Mouse (Mus musculus) erythroblast, adult 5-6 weeks (primary cell): ENCODE data around the gene Npas3. TPM values are rescaled to one million over a fixed set of nuclear protein-coding genes. Genes with fewer than 3 reads are reported as not detected.

Source experiments
- ATAC-seq: replicated peaks from 2 replicates; pipeline ENCODE4 v1.8.0; 2016; ENCODE audit warnings: moderate number of reproducible peaks, mild to moderate bottlenecking, moderate TSS enrichment, inconsistent platforms; ENCODE audit not compliant: poor library complexity, low FRiP score, severe bottlenecking
- total RNA-seq, 2 experiments: library from RNA; stranded (forward) in 1 of 2; stranded (reverse) in 1 of 2; fragments of 150-400 nt in 1 of 2; fragments of 200-764, 138-1000 nt in 1 of 2; gene quantifications; 2 replicates each; pipeline versions ENCODE4 v1.2.3 to v1.2.4; 2015 to 2017; ENCODE audit warnings: low replicate concordance in 2 of 2

The Npas3 gene
- total RNA-seq, 2 experiments from 2014 or later = not detected

GRCm38 (mm10) chr12:53908761-53909160, 660.3 kb downstream of the Npas3 start:
- ATAC-seq = no peak

GRCm38 (mm10) chr12:53910192-53910591, 661.7 kb downstream of the Npas3 start:
- ATAC-seq = no peak

DNA sequence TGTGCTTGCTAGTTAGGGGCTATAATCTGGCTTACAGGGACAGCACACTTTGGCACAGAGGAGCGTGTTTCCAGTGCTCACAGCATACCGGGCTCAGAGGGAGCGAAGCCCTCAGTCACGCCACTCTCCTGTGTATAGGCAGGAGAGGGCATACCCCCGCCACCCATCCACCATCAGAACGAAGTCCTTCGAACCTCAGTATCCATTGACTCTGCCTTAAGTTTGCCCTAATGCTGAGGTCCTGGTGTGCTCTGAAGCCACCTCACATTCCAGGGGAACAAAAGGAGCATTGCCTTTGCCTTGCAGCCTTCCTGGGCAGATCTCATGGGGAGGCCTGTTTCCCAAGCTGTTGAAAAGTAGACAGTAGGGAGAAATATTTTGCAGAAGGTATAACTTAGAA, 673.7 kb downstream of the Npas3 start:
- ATAC-seq = no peak

DNA sequence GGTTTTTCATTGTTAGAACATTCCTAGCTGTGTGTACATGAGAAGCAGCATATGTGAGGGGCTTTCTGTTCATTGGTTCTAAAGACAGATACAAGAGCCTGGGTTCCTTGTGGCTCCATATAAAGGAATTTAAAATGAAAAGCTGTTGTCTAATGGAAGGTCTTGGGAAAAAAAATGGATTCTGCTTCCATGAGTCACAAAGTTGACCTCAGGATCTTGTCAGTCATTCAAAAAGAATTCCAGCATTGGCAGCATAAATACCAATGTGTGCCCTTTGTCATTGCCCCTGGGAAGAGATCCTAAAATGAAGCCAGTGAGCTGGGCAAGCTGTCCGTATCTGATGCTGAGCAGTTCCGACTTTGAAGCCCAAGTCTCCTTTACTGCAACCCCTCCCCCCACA, 700.3 kb downstream of the Npas3 start:
- no peak for ATAC-seq

- ATAC-seq = no peak
Observed at GRCm38 (mm10) chr12:53962004-53962403, 713.5 kb downstream of the Npas3 start.

DNA sequence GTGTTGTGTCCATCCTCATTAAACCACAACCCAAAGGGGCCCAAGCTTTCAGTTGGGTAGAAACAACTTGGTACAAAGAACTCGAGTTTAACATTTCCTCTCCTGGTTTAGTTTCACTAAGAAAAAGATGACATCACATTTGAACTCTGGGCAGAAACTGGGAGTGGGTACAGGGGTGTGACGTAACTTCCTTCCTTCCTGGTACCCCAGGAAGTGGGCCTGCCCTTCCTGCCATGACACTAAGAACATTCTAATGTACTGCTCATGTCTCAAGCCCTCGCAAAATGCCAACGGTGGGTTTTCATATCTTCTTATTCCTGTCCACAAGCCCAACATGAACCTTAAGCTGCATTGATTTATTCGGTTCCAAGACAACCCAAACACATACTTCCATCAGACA, 715.1 kb downstream of the Npas3 start:
- no peak for ATAC-seq

GRCm38 (mm10) chr12:53969378-53970174, 721.1 kb downstream of the Npas3 start:
- ATAC-seq = no peak

DNA sequence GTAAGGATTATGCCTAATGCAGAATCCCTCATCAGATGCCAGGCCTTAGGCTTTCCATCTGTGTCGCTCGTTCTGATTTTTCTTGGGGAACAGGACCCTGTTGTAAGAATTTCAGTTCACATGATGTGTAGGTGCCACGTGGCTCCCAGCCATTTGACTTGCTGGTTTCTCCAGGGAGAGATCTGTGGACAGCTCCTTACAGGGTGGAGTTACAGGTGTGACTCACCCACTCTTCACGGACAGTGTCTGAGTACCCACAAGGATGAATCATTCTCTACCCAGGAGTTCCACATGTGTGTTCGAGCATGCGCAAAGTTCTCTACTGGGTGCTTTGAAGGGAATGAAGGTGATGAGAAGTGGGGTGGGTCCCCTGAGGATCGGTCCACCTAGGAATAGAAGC, 722.2 kb downstream of the Npas3 start:
- no peak for ATAC-seq

GRCm38 (mm10) chr12:53973414-53973813, 724.9 kb downstream of the Npas3 start:
- ATAC-seq = no peak

DNA sequence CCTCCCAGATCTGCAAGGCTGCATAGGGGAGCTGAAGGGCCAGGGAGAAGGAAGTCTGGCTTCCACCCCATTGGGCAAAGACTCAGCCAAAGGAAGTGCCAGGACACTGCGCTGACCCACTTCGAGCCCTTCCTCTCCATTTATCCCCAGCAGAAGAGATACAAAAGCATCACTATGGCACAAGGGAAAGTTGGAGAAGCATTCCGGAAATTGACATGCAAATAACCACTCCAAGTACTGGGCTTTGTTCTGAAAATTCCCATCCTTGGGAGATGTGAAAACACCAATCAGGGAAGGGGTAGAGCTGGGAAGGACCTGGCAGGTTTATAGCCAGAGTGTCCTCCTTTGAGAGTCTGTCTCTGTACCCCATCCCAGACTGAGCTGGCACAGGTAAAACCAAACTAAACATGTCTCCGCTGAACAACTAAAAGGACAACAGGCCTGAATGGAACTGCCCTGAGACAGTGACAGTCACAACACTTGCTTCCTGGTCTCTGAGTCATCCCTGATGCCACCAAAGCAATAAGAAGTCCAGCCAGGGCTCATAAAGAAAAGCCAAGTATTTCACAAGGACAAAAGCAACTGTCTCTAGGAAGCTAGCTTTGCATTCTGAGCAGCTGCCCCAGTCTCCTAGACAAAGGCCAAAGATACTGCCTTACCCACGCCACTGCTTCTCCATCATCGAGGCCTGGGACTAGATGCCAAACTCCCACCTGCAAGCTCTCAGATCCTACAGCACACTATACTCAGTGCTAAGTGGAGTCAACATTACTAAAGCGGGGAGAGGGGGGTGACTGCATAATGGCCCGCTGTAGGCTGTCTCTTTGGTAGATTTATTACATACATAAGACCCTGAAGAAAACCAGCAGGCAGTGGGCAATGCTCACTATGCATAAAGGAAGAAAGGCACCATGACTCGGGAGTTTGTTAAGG, 733.4 kb downstream of the Npas3 start:
- ATAC-seq = no peak

GRCm38 (mm10) chr12:53983946-53984345, 735.5 kb downstream of the Npas3 start:
- ATAC-seq = no peak

GRCm38 (mm10) chr12:53985851-53986842, 737.7 kb downstream of the Npas3 start:
- ATAC-seq = no peak

- no peak for ATAC-seq
Observed at GRCm38 (mm10) chr12:53992411-53992810, 743.9 kb downstream of the Npas3 start.

DNA sequence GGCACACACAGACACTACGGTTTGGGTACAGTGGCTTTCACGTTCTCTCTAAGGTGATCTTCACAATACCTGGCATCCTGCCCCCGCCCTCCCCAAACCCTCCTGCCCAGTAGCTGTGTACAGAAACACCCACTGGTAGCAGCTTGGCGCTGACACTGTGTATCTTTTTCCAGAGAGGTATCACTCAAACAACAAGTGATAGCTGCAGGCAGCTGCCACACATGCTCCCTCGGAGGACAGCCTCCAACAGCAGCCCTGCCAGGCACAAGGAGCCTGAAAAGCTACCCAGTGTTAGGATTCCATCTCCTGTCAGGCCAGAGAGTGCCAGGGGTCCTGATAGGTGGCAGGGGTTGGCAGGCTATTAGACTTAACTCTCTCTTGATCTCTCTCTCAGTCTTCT, 747.2 kb downstream of the Npas3 start:
- ATAC-seq = no peak

DNA sequence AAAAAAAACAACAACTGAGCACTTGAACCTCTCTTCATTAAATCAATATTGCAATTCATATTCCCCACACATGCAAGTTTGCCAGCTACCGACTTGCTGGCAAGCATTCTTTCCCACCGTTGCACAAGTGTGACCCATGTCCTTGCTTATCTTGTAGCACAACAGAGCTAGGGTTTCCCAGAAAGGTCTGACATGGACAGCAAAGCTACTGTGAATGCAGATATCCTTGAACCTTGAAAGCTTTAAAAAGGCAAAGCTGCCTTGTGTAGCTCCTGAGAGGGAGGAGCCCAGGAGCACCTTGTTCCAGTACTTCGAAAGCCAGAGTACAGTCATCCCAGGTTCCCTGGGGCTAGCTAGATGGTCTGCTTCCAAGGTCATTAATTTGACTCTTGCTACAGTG, 748.7 kb downstream of the Npas3 start:
- ATAC-seq = no peak

DNA sequence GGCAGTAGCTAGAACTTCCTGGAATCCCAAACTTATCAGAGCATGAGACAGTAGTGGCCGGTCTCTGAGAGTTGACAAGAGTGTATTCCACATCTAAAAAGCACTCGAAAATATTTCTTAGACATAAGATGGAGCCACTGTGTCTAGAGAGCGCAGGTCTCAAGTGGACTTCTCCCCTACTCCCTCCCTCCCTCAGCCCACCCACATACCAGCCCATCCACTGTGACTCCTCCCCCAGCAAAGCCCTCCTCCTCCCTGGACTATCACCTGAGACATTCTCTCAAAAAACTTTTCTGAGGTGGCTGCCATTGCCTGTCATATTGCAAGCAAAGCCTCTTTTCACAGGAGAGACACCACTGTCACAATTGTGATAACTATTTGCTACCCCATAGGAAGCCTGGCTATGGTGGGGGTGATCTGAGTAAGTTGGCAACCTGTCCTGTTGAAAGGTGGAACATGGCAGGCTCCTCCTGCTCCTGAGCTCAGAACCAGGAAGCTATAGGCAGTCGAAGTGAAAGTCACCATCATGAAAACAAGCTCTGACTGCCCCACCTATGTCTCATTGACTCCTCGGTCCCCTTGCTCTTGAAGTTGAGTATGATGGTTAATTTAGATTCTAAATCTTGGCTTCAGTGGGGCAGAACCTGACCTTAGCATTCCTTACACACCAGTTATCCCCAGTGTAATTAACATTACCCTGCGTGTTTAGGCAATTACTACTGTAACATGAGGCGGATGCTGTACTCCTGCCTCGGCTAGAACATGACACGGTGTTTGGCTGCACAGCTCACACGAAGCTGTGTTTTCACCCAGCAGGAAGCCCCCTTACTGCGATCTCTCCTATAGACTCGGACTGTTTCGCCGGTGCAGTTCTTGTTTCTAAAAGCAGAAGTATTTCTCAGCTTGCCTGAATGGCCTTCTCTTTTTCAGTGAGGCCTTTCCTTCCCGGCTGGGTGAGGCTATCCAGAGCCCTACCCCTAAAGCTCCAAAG, 751.5 kb downstream of the Npas3 start:
- ATAC-seq = no peak

GRCm38 (mm10) chr12:54002496-54002895, 754.0 kb downstream of the Npas3 start:
- no peak for ATAC-seq

GRCm38 (mm10) chr12:54004606-54005005, 756.1 kb downstream of the Npas3 start:
- no peak for ATAC-seq

GRCm38 (mm10) chr12:54005546-54005945, 757.1 kb downstream of the Npas3 start:
- ATAC-seq = no peak
